40 mouse cellular contexts compared by ENCODE assay signal in the genomic region with DNA sequence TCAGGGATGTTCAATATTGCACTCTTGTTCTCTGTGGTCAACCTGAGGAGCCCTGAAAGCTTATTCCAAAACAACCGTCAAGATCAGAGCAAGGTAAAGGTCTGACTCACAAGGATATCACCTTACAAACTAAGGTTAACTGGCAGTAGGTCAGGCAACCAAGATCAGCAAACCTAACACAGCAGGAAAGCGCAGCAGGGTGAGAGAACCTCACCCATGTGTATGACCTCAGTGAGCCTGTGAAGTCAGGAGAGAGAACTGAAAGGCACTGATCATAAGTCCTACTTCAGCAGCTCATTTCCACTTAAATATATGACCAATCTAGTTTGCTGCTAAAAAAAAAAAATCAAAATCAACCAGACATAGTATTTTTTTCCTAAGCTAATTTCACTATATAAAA. TPM values are rescaled to one million over a fixed set of nuclear protein-coding genes. Genes with fewer than 3 reads are reported as not detected.
"Had no signal": no experiment of that assay in that cellular context is flagged by ENCODE, and none has a peak within 500 bp of the region (broad histone marks: within the 10 kb centered on the region; RNA-seq: fewer than 3 reads in every experiment).

No protein-coding gene starts in this region.

- DNase-seq: heart, postnatal 10 days; heart, postnatal 14 days; heart, postnatal 36 days; heart, postnatal 4 days; kidney, adult 11 months; kidney, adult 18-20 months; kidney, adult 2 months; kidney, adult 8-10 months; kidney, adult 9 months; kidney, postnatal 10 days; kidney, postnatal 14 days; kidney, postnatal 25 days; kidney, postnatal 36 days; kidney, postnatal 4 days; layer of hippocampus, adult 9-11 months; layer of hippocampus, postnatal 36 days had no signal

- ATAC-seq: hindbrain, embryonic 16.5 days; hindbrain, postnatal 0 days; inflammation-experienced regulatory T-cells, adult 6 months; intestine, embryonic 15.5 days; intestine, embryonic 16.5 days; intestine, postnatal 0 days had no signal

- H3K4me3 ChIP-seq: heart, embryonic 10.5 days; heart, embryonic 12.5 days; heart, embryonic 13.5 days; heart, embryonic 15.5 days; hindbrain, embryonic 10.5 days; hindbrain, embryonic 12.5 days; hindbrain, embryonic 13.5 days; hindbrain, embryonic 15.5 days; intestine, embryonic 15.5 days; kidney, embryonic 15.5 days; layer of hippocampus, adult 2 months; left cerebral cortex, adult 2 months had no signal

- H3K9ac ChIP-seq: heart, embryonic 12.5 days; heart, embryonic 13.5 days; heart, embryonic 15.5 days; hindbrain, embryonic 12.5 days; hindbrain, embryonic 13.5 days; hindbrain, embryonic 14.5 days; hindbrain, embryonic 15.5 days; intestine, embryonic 15.5 days; kidney, embryonic 15.5 days had no signal

- H3K27ac ChIP-seq: heart, embryonic 10.5 days; heart, embryonic 13.5 days; heart, embryonic 15.5 days; hindbrain, embryonic 10.5 days; hindbrain, embryonic 12.5 days; hindbrain, embryonic 13.5 days; hindbrain, embryonic 14.5 days; hindbrain, embryonic 15.5 days; hindbrain, postnatal 0 days; intestine, embryonic 15.5 days; kidney, embryonic 15.5 days; kidney, postnatal 0 days; layer of hippocampus, adult 2 months; left cerebral cortex, adult 2 months had no signal

- H3K9me3 ChIP-seq: heart, embryonic 10.5 days; heart, embryonic 12.5 days; heart, embryonic 13.5 days; heart, embryonic 15.5 days; hindbrain, embryonic 10.5 days; hindbrain, embryonic 12.5 days; hindbrain, embryonic 13.5 days; hindbrain, embryonic 15.5 days; intestine, embryonic 15.5 days; kidney, embryonic 15.5 days had no signal

- H3K4me1 ChIP-seq: hindbrain, embryonic 12.5 days; hindbrain, embryonic 13.5 days; intestine, embryonic 15.5 days had no signal

- H3K27me3 ChIP-seq: heart, embryonic 12.5 days; heart, embryonic 13.5 days; heart, embryonic 15.5 days; hindbrain, embryonic 12.5 days; hindbrain, embryonic 13.5 days; hindbrain, embryonic 15.5 days; intestine, embryonic 15.5 days; kidney, embryonic 15.5 days had no signal

- H3K36me3 ChIP-seq: heart, embryonic 15.5 days; intestine, embryonic 15.5 days had no signal

- H3K4me2 ChIP-seq: heart, embryonic 11.5 days; heart, embryonic 12.5 days; heart, embryonic 13.5 days; heart, embryonic 15.5 days; hindbrain, embryonic 12.5 days; hindbrain, embryonic 13.5 days; hindbrain, embryonic 14.5 days; hindbrain, embryonic 15.5 days; intestine, embryonic 15.5 days; kidney, embryonic 15.5 days had no signal

RNA-seq across cellular contexts. Expression of gene Gpr65, which starts 16.0 kb away (rescaled TPM):
- total RNA-seq: layer of hippocampus, adult 18-20 months; layer of hippocampus, adult 2 months; layer of hippocampus, postnatal 10 days; layer of hippocampus, postnatal 25 days; layer of hippocampus, postnatal 36 days; left cerebral cortex, adult 18-20 months had no signal
